Mouse (Mus musculus): ENCODE data around the gene Afap1.

DNA sequence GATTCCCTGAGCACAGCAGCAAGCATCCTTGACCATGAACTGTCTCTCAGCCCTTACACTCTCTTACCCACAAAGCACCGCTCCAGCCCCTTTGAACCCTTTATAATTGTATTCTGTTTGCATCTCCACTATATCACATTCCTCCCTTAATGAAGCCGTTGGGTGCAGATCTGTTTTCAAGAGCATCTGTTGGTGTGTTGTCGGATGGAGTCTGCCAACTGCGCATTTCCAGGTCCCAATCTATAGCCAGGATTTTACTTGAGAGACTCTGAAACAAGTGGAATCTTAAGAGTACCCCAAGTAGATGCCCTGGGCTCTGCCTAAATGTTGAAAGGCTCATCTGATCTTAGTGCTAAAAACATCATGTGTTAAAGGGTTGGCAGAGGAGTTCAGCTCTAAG, 3.4 kb downstream of the Afap1 start:
- TF ChIP-seq CTCF (IDR thresholded peaks at IDR 0.05 in 2 of 3, conservative IDR thresholded peaks at IDR 0.05 in 1 of 3; ENCODE audit: control insufficient read depth in 1 of 3, insufficient read depth in 1 of 3, low read depth in 2 of 3, low read length in 3 of 3, poor library complexity in 1 of 3, severe bottlenecking in 1 of 3) (no peak), ZKSCAN1 (IDR thresholded peaks at IDR 0.05; ENCODE audit: low read depth, low read length) (no peak), MAX (IDR thresholded peaks at IDR 0.05; ENCODE audit: low read length) (no peak), POLR2A (IDR thresholded peaks at IDR 0.05; ENCODE audit: control insufficient read depth in 1 of 2, insufficient read depth in 1 of 2, low read depth in 1 of 2, low read length in 2 of 2, poor library complexity in 1 of 2) (no peak), POLR2AphosphoS5 (IDR thresholded peaks at IDR 0.05; ENCODE audit: borderline replicate concordance, low read depth, low read length) (no peak), KAT2A (conservative IDR thresholded peaks at IDR 0.05; ENCODE audit: low read depth, low read length) (no peak), SMC3 (IDR thresholded peaks at IDR 0.05; ENCODE audit: low read depth, low read length) (no peak), MXI1 (IDR thresholded peaks at IDR 0.05; ENCODE audit: low read depth, low read length) (no peak)
